Mouse (Mus musculus) testis, adult 2 months (tissue): Measurements from ENCODE around the gene Ebf3.

Source experiments
- CTCF ChIP-seq: fragments of 200-500 bp; IDR thresholded peaks from 2 replicates; pipeline ENCODE4 v1.5.1; 2012; ENCODE audit warnings: low read depth, mild to moderate bottlenecking, inconsistent platforms, low read length, moderate library complexity; ENCODE audit not compliant: control insufficient read depth, insufficient read depth, insufficient replicate concordance
- POLR2A ChIP-seq: fragments of 200-500 bp; IDR thresholded peaks from 2 replicates; pipeline ENCODE4 v1.6.1; 2012; ENCODE audit warnings: low read depth, mild to moderate bottlenecking, inconsistent platforms, low read length, moderate library complexity; ENCODE audit not compliant: control insufficient read depth

GRCm38 (mm10) chr7:137307131-137307530 lies 7.1 kb downstream of the Ebf3 start:
- no peak for TF ChIP-seq POLR2A
- no peak for TF ChIP-seq CTCF
